Mouse (Mus musculus): ENCODE measurements at regions not wholly inside any gene's neighbourhood (a gene's known extent, or its start where the extent isn't known, plus 50 kb on each side); places are given as distances from the start of the nearest gene placed in this dataset.

DNA sequence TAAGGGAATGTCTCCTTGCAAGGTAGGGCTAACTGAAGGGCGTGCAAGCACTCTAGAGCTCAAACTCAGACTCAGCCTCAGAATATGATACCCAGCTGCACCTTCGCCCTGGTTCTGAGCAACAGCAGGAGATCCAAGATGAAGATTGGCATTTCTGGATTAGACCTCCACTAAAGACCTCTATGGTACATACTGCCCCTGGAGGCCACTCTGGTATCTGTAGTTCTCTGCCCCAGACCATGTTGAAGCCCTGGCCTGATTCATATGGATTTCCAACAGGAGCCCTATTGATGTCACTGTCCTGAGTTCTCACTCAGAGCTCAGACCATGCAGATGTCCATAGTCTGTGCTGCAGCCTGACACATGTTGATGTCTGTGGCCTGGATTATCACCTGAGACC, 262.2 kb upstream of the Erbb4 start:
- ATAC-seq (ENCODE audit: insufficient number of reproducible peaks, low FRiP score), result no peak
- 80% methylated on average over 2 of the region's 2 CpGs for WGBS
- Histone ChIP-seq H3K4me2 (no peak overlapping the region), H3K9me3 (replicated peaks) (no peaks in the 10 kb centered on the region), H3K4me1 (replicated peaks) (peaks cover 6% of the 10 kb centered on the region; the same call in 1 of the 2 replicates), H3K27ac (ENCODE audit: poor library complexity, severe bottlenecking) (no peak overlapping the region), H3K27me3 (replicated peaks) (no peaks in the 10 kb centered on the region), H3K36me3 (no peaks in the 10 kb centered on the region), H3K9ac (no peak overlapping the region), H3K4me3 (no peak overlapping the region)

DNA sequence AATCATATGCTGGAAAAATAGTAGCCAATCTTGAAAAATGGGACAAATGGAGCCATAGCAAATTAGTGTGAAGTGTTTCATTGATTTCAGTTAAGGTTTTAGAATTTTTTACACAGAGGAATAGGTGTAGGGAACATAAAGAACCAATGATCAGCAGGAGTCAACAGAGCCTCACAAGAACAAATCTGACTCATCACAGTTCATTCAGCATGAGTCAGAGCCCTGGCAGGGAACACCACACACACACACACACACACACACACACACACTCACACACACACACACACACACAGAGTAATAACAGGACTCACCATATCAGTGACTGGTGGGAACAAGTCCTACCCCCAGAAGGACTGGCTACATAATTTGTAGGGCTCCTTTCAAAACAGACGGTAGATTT, 259.7 kb upstream of the Erbb4 start:
- H3K9me3 ChIP-seq (replicated peaks), result no peaks in the 10 kb centered on the region
- H3K36me3 ChIP-seq, result no peaks in the 10 kb centered on the region
- 40% methylated on average over 1 of the region's 1 CpGs for WGBS

DNA sequence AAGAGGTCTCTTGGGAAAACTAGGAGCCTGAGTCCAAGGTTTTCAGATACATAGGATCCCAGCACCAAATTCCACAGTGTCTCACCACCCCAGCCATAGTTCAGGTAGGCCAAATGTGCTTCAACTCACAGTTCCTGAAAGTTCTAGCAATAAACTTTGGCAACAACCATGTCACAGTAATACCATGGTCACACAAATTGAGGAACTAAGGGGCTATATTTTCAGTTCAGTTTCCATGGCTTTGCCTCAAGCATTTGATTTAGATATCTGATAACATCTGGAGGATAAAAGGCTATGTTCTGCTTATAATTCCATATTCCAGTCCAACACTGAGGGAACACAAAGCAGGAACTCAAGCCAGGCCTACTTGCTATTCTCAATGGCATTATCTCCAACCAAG, 256.2 kb upstream of the Erbb4 start:
- no peak for ATAC-seq (ENCODE audit: insufficient number of reproducible peaks, low FRiP score)
- no peak overlapping the region for H3K9ac ChIP-seq
- no peak overlapping the region for H3K4me2 ChIP-seq
- H3K36me3 ChIP-seq, result no peaks in the 10 kb centered on the region
- no peaks in the 10 kb centered on the region for H3K9me3 ChIP-seq (replicated peaks)
- H3K27me3 ChIP-seq (replicated peaks), result no peaks in the 10 kb centered on the region
- no peak overlapping the region for H3K27ac ChIP-seq (ENCODE audit: poor library complexity, severe bottlenecking)
- no peak overlapping the region for H3K4me3 ChIP-seq
- H3K4me1 ChIP-seq (replicated peaks), result peaks cover 6% of the 10 kb centered on the region; the same call in 1 of the 2 replicates

More for the DNA sequence above, 259.7 kb upstream of the Erbb4 start:
- Histone ChIP-seq H3K27ac (ENCODE audit: poor library complexity, severe bottlenecking) (no peak overlapping the region), H3K4me2 (no peak overlapping the region), H3K4me1 (replicated peaks) (peaks cover 6% of the 10 kb centered on the region; the same call in 1 of the 2 replicates), H3K4me3 (no peak overlapping the region), H3K27me3 (replicated peaks) (no peaks in the 10 kb centered on the region), H3K9ac (no peak overlapping the region)
- no peak for ATAC-seq (ENCODE audit: insufficient number of reproducible peaks, low FRiP score)

- WGBS, result 83% methylated on average over 7 of the region's 7 CpGs
- Histone ChIP-seq H3K27me3 (replicated peaks) (no peaks in the 10 kb centered on the region), H3K9me3 (replicated peaks) (no peaks in the 10 kb centered on the region), H3K4me2 (no peak overlapping the region), H3K36me3 (no peaks in the 10 kb centered on the region), H3K9ac (no peak overlapping the region), H3K4me1 (replicated peaks) (no peaks in the 10 kb centered on the region), H3K4me3 (no peak overlapping the region), H3K27ac (ENCODE audit: poor library complexity, severe bottlenecking) (no peak overlapping the region)
- no peak for ATAC-seq (ENCODE audit: insufficient number of reproducible peaks, low FRiP score)
Observed at GRCm38 (mm10) chr1:69357548-69357947, 249.7 kb upstream of the Erbb4 start.

DNA sequence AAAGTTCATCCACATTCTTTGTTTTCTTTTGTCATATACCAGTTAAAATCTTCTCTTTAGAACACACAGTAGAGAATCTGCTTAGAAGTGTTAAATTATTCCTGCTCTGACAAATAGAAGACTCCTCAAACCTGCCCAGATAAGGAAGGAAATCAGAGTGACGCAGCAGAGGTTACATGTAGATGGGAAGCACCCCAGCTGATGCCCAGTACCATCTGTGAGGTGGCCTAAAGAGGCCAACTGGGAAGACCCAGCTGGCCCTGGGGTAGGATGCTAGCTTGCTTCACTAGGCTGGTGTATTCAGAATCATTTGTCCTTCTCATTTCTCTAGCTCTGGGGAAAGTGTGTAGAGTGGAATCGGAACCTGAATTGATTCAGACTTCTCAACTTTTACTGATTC, 242.6 kb upstream of the Erbb4 start:
- ATAC-seq (ENCODE audit: insufficient number of reproducible peaks, low FRiP score), result no peak
- Histone ChIP-seq H3K36me3 (no peaks in the 10 kb centered on the region), H3K27me3 (replicated peaks) (no peaks in the 10 kb centered on the region), H3K4me1 (replicated peaks) (no peaks in the 10 kb centered on the region), H3K27ac (ENCODE audit: poor library complexity, severe bottlenecking) (no peak overlapping the region), H3K9me3 (replicated peaks) (no peaks in the 10 kb centered on the region), H3K4me3 (no peak overlapping the region), H3K9ac (no peak overlapping the region), H3K4me2 (no peak overlapping the region)
- 83% methylated on average over 2 of the region's 2 CpGs for WGBS

- H3K4me2 ChIP-seq, result no peak overlapping the region
- no peaks in the 10 kb centered on the region for H3K9me3 ChIP-seq (replicated peaks)
- no peak overlapping the region for H3K4me3 ChIP-seq
- H3K36me3 ChIP-seq, result no peaks in the 10 kb centered on the region
- H3K9ac ChIP-seq, result no peak overlapping the region
- H3K27me3 ChIP-seq (replicated peaks), result no peaks in the 10 kb centered on the region
- H3K4me1 ChIP-seq (replicated peaks), result no peaks in the 10 kb centered on the region
- WGBS, result 75% methylated on average over 6 of the region's 6 CpGs
- H3K27ac ChIP-seq (ENCODE audit: poor library complexity, severe bottlenecking), result no peak overlapping the region
- ATAC-seq (ENCODE audit: insufficient number of reproducible peaks, low FRiP score), result no peak
Observed at GRCm38 (mm10) chr1:69349826-69350225, 242.0 kb upstream of the Erbb4 start.

DNA sequence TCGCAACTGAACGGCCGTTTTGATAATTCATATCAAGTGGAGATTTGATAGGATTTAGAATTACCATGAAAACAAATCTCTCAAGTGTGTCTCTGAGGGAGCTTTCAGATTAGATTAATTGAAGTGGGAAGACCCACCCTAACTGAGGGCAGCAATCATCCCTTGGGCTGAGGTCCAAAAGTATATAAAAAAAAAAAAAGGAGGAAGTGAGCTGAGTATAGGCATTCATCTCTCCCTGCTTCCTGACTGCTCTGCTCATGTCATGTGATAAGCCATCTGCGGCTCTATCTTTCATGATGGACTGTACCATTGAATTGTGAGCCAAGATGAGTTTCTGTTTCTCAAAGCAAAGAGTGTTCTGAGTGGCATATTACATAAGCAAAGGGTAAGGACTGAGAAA, 234.2 kb upstream of the Erbb4 start:
- Histone ChIP-seq H3K27ac (ENCODE audit: poor library complexity, severe bottlenecking) (no peak overlapping the region), H3K4me2 (no peak overlapping the region), H3K36me3 (no peaks in the 10 kb centered on the region), H3K4me1 (replicated peaks) (no peaks in the 10 kb centered on the region), H3K27me3 (replicated peaks) (no peaks in the 10 kb centered on the region), H3K9me3 (replicated peaks) (no peaks in the 10 kb centered on the region), H3K4me3 (no peak overlapping the region), H3K9ac (no peak overlapping the region)
- no peak for ATAC-seq (ENCODE audit: insufficient number of reproducible peaks, low FRiP score)
- 65% methylated on average over 4 of the region's 4 CpGs for WGBS

- 90% methylated on average over 4 of the region's 4 CpGs for WGBS
- Histone ChIP-seq H3K4me2 (no peak overlapping the region), H3K36me3 (no peaks in the 10 kb centered on the region), H3K4me3 (no peak overlapping the region), H3K27me3 (replicated peaks) (no peaks in the 10 kb centered on the region), H3K9me3 (replicated peaks) (no peaks in the 10 kb centered on the region), H3K9ac (no peak overlapping the region), H3K4me1 (replicated peaks) (no peaks in the 10 kb centered on the region), H3K27ac (ENCODE audit: poor library complexity, severe bottlenecking) (no peak overlapping the region)
- ATAC-seq (ENCODE audit: insufficient number of reproducible peaks, low FRiP score), result no peak
Observed at GRCm38 (mm10) chr1:69340481-69340880, 232.6 kb upstream of the Erbb4 start.

DNA sequence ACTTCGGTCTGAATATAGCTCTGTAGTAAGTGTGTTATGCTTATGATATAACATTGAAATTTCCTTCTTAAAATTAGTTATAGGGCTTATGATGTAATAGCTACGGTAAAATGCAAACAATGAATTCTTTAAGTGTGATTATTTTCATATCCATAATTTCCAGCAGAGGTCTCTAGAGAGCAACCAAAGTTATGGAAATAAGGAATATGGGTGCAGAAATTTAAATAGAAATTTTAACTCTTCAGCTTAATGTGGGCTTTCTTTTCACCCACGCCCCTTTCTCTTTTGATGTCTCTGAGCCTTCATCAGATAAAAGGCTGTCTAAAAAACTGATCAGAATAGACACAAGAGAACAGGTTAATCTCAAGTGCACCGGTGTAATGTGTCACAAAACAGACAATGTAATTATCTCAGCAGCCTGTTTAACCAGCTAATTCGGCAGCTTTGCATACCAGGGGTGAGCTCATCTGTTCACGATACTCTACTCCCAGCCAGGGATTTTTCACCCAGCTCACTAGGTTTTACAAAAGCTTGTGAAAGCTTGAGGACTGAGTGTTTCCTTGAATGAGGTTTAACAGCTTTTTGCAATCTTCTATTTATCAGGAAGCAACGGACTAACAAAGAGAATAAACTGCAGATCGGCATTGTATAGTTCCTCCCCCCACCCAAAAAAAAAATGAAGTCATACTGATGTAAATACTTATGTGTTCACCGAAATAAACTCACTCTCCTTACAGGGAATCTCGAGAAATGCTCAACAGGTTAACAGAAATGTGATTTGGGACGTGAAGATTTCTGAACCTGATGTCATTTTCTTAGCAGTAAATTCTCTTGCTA, 223.8 kb upstream of the Erbb4 start:
- Histone ChIP-seq H3K9ac (no peak overlapping the region), H3K27me3 (replicated peaks) (no peaks in the 10 kb centered on the region), H3K4me2 (peak overlapping the region; percentile 52), H3K4me3 (0 out of 2 replicates have a peak overlapping the region, but pooled peaks have one; percentile 4), H3K36me3 (no peaks in the 10 kb centered on the region), H3K4me1 (replicated peaks) (0 out of 2 replicates have a peak, but pooled peaks cover 2% of the 10 kb centered on the region), H3K9me3 (replicated peaks) (no peaks in the 10 kb centered on the region), H3K27ac (ENCODE audit: poor library complexity, severe bottlenecking) (no peak overlapping the region)
- no peak for ATAC-seq (ENCODE audit: insufficient number of reproducible peaks, low FRiP score)
- WGBS, result 48% methylated on average over 11 of the region's 11 CpGs

- H3K9ac ChIP-seq, result no peak overlapping the region
- H3K4me2 ChIP-seq, result no peak overlapping the region
- 0 out of 2 replicates have a peak, but pooled peaks cover 2% of the 10 kb centered on the region for H3K4me1 ChIP-seq (replicated peaks)
- no peaks in the 10 kb centered on the region for H3K36me3 ChIP-seq
- H3K27me3 ChIP-seq (replicated peaks), result no peaks in the 10 kb centered on the region
- ATAC-seq (ENCODE audit: insufficient number of reproducible peaks, low FRiP score), result no peak
- H3K27ac ChIP-seq (ENCODE audit: poor library complexity, severe bottlenecking), result no peak overlapping the region
- WGBS, result 68% methylated on average over 3 of the region's 3 CpGs
- no peaks in the 10 kb centered on the region for H3K9me3 ChIP-seq (replicated peaks)
- no peak overlapping the region for H3K4me3 ChIP-seq
Observed at GRCm38 (mm10) chr1:69329399-69329798, 221.5 kb upstream of the Erbb4 start.

DNA sequence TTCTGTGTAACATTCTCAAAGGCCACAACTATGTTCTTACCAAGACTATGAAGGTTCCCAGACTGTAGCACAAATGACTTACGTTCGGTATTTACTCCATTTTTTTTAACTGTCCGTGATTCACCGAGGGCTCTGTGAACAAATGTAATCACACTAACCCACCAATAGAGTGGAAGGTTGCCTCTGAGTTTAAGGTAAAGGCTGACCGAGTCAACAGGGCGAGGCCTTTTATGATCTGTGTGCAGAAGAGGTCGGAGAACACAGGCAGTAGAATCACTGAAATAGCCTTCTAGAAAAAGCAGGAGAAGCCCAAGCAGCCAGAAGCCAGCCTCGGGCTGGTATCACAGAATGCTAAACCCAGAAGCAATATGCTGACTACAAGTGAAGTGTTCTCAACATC, 218.9 kb upstream of the Erbb4 start:
- ATAC-seq (ENCODE audit: insufficient number of reproducible peaks, low FRiP score), result no peak
- no peak overlapping the region for H3K4me3 ChIP-seq
- H3K27me3 ChIP-seq (replicated peaks), result no peaks in the 10 kb centered on the region
- H3K36me3 ChIP-seq, result no peaks in the 10 kb centered on the region
- H3K27ac ChIP-seq (ENCODE audit: poor library complexity, severe bottlenecking), result no peak overlapping the region
- H3K9ac ChIP-seq, result no peak overlapping the region
- H3K9me3 ChIP-seq (replicated peaks), result no peaks in the 10 kb centered on the region
- 84% methylated on average over 8 of the region's 8 CpGs for WGBS
- H3K4me1 ChIP-seq (replicated peaks), result 0 out of 2 replicates have a peak, but pooled peaks cover 2% of the 10 kb centered on the region
- no peak overlapping the region for H3K4me2 ChIP-seq

- H3K9ac ChIP-seq, result no peak overlapping the region
- no peaks in the 10 kb centered on the region for H3K27me3 ChIP-seq (replicated peaks)
- WGBS, result 38% methylated on average over 3 of the region's 3 CpGs
- ATAC-seq (ENCODE audit: insufficient number of reproducible peaks, low FRiP score), result no peak
- no peaks in the 10 kb centered on the region; the same call in 1 of the 2 replicates for H3K4me1 ChIP-seq (replicated peaks)
- no peaks in the 10 kb centered on the region for H3K36me3 ChIP-seq
- 0 out of 2 replicates have a peak, but pooled peaks cover 4% of the 10 kb centered on the region for H3K9me3 ChIP-seq (replicated peaks)
- no peak overlapping the region for H3K4me2 ChIP-seq
- H3K4me3 ChIP-seq, result no peak overlapping the region
- no peak overlapping the region for H3K27ac ChIP-seq (ENCODE audit: poor library complexity, severe bottlenecking)
Observed at GRCm38 (mm10) chr1:69319526-69319925, 211.7 kb upstream of the Erbb4 start.
